Mouse (Mus musculus): ENCODE results near the gene Sdccag8. TPM values are rescaled to one million over a fixed set of nuclear protein-coding genes. Genes with fewer than 3 reads are reported as not detected.

The Sdccag8 gene
- total and polyA plus RNA-seq, 2 experiments = 2.3 to 9.5 TPM

- DNase-seq (ENCODE audit: extremely low read depth, low read depth, low spot score) = no peak
- TF ChIP-seq POLR2A (IDR thresholded peaks at IDR 0.05; ENCODE audit: extremely low read depth, insufficient read depth, low read length) = no peak
- WGBS = 95% methylated on average over 6 of the region's 6 CpGs
- no peaks in the 10 kb centered on the region for H3K79me2 ChIP-seq (ENCODE audit: control insufficient read depth, insufficient read depth, low read length)
- H3K27me3 ChIP-seq (ENCODE audit: control insufficient read depth, insufficient read depth, low read length) = no peaks in the 10 kb centered on the region
- peaks cover 8% of the 10 kb centered on the region for H3K4me1 ChIP-seq (ENCODE audit: control insufficient read depth, insufficient read depth, low read length)
- no peaks in the 10 kb centered on the region for H3K36me3 ChIP-seq (ENCODE audit: control insufficient read depth, insufficient read depth, low read length)
- no peak overlapping the region for H3K4me3 ChIP-seq (ENCODE audit: insufficient read depth, low read depth, low read length)
- H3K9ac ChIP-seq (ENCODE audit: low read depth, low read length) = no peak overlapping the region
- H3K27ac ChIP-seq (replicated peaks; ENCODE audit: insufficient read depth, low read depth, low read length) = no peak overlapping the region
Observed at GRCm38 (mm10) chr1:176985691-176986090, 171.2 kb downstream of the Sdccag8 start.

- Histone ChIP-seq H3K4me1 (ENCODE audit: control insufficient read depth, insufficient read depth, low read length) (peaks cover 8% of the 10 kb centered on the region), H3K36me3 (ENCODE audit: control insufficient read depth, insufficient read depth, low read length) (no peaks in the 10 kb centered on the region), H3K79me2 (ENCODE audit: control insufficient read depth, insufficient read depth, low read length) (no peaks in the 10 kb centered on the region), H3K4me3 (ENCODE audit: insufficient read depth, low read depth, low read length) (no peak overlapping the region), H3K9ac (ENCODE audit: low read depth, low read length) (no peak overlapping the region), H3K27ac (replicated peaks; ENCODE audit: insufficient read depth, low read depth, low read length) (no peak overlapping the region), H3K27me3 (ENCODE audit: control insufficient read depth, insufficient read depth, low read length) (no peaks in the 10 kb centered on the region)
- no peak for DNase-seq (ENCODE audit: extremely low read depth, low read depth, low spot score)
- TF ChIP-seq POLR2A (IDR thresholded peaks at IDR 0.05; ENCODE audit: extremely low read depth, insufficient read depth, low read length) = no peak
- TF ChIP-seq CTCF (IDR thresholded peaks at IDR 0.05; ENCODE audit: low read depth, low read length) = no peak
- 83% methylated on average over 6 of the region's 6 CpGs for WGBS
Observed at GRCm38 (mm10) chr1:176986275-176986674, 171.8 kb downstream of the Sdccag8 start.

DNA sequence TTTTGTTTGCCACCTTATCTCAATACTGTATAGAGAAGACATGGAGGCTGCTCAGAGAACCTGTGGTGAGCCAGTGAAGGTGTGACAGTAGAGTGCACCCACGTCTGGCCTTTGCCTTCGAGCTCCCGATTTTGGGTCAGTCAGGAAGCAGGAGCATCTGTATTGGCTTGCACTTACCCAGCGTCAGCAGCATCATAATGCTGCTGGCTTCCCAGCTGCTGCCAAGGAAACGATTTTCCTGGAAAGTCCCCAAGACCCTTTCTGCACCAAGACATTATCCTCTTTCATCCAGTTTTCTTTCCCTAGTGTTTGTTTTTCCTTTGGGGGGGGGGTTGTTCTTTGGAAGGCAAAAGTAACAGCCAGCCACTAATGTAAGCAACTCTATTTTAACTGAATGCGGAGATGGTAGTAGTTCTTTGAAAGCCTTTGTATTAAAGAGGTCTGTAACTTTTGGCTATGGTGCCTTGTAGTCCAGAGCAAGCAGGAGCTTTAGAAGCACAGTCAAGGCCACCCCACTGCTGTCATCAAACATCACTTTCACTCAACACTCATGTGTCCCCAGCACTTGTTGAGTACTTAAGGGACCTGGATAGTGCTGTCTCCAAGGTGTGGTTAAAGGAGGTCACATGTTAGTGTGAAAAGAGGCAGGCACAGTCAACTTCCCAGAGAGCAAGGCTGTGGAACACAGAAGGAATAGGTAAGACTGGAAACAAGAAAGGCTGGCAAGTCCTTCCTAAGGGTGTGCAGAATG is 172.7 kb downstream of the Sdccag8 start:
- Histone ChIP-seq H3K36me3 (ENCODE audit: control insufficient read depth, insufficient read depth, low read length) (no peaks in the 10 kb centered on the region), H3K27me3 (ENCODE audit: control insufficient read depth, insufficient read depth, low read length) (no peaks in the 10 kb centered on the region), H3K9ac (ENCODE audit: low read depth, low read length) (no peak overlapping the region), H3K4me1 (ENCODE audit: control insufficient read depth, insufficient read depth, low read length) (peaks cover 8% of the 10 kb centered on the region), H3K79me2 (ENCODE audit: control insufficient read depth, insufficient read depth, low read length) (no peaks in the 10 kb centered on the region), H3K4me3 (ENCODE audit: insufficient read depth, low read depth, low read length) (no peak overlapping the region), H3K27ac (replicated peaks; ENCODE audit: insufficient read depth, low read depth, low read length) (no peak overlapping the region)
- WGBS = 80% methylated on average over 6 of the region's 6 CpGs
- no peak for DNase-seq (ENCODE audit: extremely low read depth, low read depth, low spot score)
- TF ChIP-seq POLR2A (IDR thresholded peaks at IDR 0.05; ENCODE audit: extremely low read depth, insufficient read depth, low read length) (no peak), CTCF (IDR thresholded peaks at IDR 0.05; ENCODE audit: low read depth, low read length) (no peak)

GRCm38 (mm10) chr1:176991473-176991872 is 177.0 kb downstream of the Sdccag8 start:
- Histone ChIP-seq H3K4me1 (ENCODE audit: control insufficient read depth, insufficient read depth, low read length) (no peaks in the 10 kb centered on the region), H3K9ac (ENCODE audit: low read depth, low read length) (no peak overlapping the region), H3K4me3 (ENCODE audit: insufficient read depth, low read depth, low read length) (no peak overlapping the region), H3K36me3 (ENCODE audit: control insufficient read depth, insufficient read depth, low read length) (no peaks in the 10 kb centered on the region), H3K27ac (replicated peaks; ENCODE audit: insufficient read depth, low read depth, low read length) (no peak overlapping the region), H3K79me2 (ENCODE audit: control insufficient read depth, insufficient read depth, low read length) (no peaks in the 10 kb centered on the region), H3K27me3 (ENCODE audit: control insufficient read depth, insufficient read depth, low read length) (no peaks in the 10 kb centered on the region)
- 88% methylated on average over 4 of the region's 4 CpGs for WGBS
- TF ChIP-seq POLR2A (IDR thresholded peaks at IDR 0.05; ENCODE audit: extremely low read depth, insufficient read depth, low read length) (no peak), CTCF (IDR thresholded peaks at IDR 0.05; ENCODE audit: low read depth, low read length) (no peak)
- DNase-seq (ENCODE audit: extremely low read depth, low read depth, low spot score) = no peak

GRCm38 (mm10) chr1:176992517-176992916 is 178.1 kb downstream of the Sdccag8 start:
- no peaks in the 10 kb centered on the region for H3K27me3 ChIP-seq (ENCODE audit: control insufficient read depth, insufficient read depth, low read length)
- WGBS = 94% methylated on average over 8 of the region's 8 CpGs
- H3K4me3 ChIP-seq (ENCODE audit: insufficient read depth, low read depth, low read length) = no peak overlapping the region
- H3K79me2 ChIP-seq (ENCODE audit: control insufficient read depth, insufficient read depth, low read length) = no peaks in the 10 kb centered on the region
- TF ChIP-seq POLR2A (IDR thresholded peaks at IDR 0.05; ENCODE audit: extremely low read depth, insufficient read depth, low read length) (no peak), CTCF (IDR thresholded peaks at IDR 0.05; ENCODE audit: low read depth, low read length) (no peak)
- DNase-seq (ENCODE audit: extremely low read depth, low read depth, low spot score) = no peak
- no peak overlapping the region for H3K9ac ChIP-seq (ENCODE audit: low read depth, low read length)
- H3K4me1 ChIP-seq (ENCODE audit: control insufficient read depth, insufficient read depth, low read length) = no peaks in the 10 kb centered on the region
- no peaks in the 10 kb centered on the region for H3K36me3 ChIP-seq (ENCODE audit: control insufficient read depth, insufficient read depth, low read length)
- H3K27ac ChIP-seq (replicated peaks; ENCODE audit: insufficient read depth, low read depth, low read length) = no peak overlapping the region

Data from liver, adult 2 months (tissue).